Mouse (Mus musculus): ENCODE measurements around the gene Fam163b.

DNA sequence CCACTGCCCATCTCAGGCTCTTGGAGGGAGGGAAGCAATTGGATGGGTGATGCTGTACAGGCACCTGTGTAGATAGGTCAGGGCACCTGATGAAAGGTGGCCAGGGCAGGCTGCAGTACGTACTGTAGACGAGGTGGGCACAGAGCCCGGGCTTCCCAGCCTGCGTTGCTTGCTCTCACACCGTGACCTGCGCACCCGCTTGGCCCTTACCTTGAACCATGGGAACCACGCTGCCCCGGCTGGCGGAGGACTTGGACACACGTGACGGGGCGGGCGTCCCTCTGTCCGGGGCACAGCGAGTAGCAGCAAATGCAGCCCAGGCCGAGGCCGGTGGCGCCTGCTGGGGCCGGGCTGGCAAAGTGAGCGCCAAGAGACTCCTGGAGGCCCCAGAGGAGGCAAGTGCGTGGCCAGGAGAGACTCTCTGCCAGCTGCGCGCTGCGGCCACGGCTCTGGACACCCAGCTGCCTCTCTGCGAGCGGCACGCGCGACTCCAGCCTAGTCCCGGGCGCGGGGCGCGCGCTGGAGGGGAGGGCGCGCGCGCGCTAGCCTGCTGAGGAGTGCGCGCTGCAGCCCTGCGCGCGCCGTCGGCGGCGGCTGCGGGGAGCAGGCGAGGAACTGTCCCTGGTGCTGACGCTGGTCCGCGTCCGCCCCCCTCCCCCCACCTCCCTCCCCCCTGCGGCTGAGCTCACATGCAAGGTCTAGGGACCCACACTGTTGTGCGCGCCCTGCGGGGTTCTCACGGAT is at the start of gene Fam163b:
- TF ChIP-seq EP300 (optimal IDR thresholded peaks at IDR 0.05) (no peak), CTCF (IDR thresholded peaks at IDR 0.05; ENCODE audit: low read depth) (no peak)
